Mouse (Mus musculus) E14TG2a.4 (cell line): ENCODE measurements around the gene Pole3.

Source experiments
- CTCF ChIP-seq: conservative IDR thresholded peaks from 2 replicates; pipeline ENCODE4 v1.5.1; 2014; ENCODE audit warnings: low read length
- NANOG ChIP-seq: IDR thresholded peaks from 2 replicates; pipeline ENCODE4 v1.6.1; 2014; ENCODE audit warnings: borderline replicate concordance, low read length, mixed read lengths

DNA sequence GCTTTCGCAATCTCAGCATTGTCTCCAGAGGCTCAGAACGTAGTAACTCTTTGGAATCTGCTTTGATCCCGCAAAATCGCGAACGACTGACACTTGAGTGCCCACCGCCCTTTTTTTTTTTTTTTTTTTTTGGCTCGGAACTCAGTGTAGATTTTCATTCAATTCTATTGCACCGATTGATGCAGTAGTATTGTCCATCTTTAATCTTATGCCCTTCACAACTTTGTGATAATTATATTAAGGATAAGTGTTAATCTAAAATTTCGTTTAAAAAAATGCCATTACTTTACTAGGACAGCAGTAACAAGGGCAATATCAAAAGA, 582 bp upstream of the Pole3 start:
- TF ChIP-seq CTCF, result no peak
- no peak for TF ChIP-seq NANOG
